Mouse (Mus musculus) layer of hippocampus, adult 9-10 months (tissue): ENCODE data around the gene Otud6a.
"Not testable (repeated sequence)": the region's sequence is repeated elsewhere in the genome, so short reads cannot be mapped to it uniquely, and the experiment has no call there.

Experiments
- DNase-seq: peaks from one replicate; pipeline ENCODE4 v3.0.0; 2022; ENCODE audit warnings: low spot score

Otud6a gene

DNA sequence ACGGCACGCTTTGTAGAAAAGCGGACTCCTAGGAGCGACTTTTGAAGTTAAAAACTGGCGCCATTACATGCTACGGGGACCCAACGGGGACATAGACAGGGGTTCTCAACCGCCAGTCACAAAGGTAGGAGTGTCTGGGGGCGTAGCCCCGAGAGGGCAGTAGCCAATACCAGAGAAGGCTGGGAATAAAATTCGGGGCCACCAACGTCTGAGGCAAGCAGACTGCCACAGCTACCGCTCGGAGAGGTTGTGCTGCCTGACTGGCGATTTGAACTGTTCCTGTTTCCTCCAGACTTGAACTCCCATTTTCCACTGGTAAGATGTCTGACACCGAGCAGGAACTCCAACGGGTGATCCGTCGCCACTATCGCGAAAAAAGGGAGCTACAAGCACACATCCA lies at the start of gene Otud6a:
TSS of gene Otud6a (plus strand) at position 321 of the 400 bp plus-strand sequence.
- no peak for DNase-seq

DNA sequence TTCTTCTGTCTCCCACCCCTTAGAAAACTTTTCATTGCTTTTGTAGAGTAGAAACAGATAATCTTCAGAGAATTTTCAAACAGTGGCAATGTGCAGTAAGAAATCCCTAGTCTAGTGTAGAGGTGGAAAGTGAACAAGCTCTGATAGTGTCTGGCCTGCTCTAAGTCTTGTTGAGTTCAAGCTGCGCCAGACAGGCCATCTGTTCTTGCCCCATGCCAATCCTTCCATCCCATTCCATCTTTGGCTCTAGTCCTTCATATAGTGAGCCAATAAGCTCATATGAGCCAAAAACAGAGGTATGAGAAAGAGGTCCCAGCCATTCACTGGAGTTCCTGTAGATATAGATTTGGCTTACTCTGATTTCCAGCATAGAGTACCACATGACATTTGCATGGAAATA lies 38.9 kb upstream of the Otud6a start:
- DNase-seq = no peak

DNA sequence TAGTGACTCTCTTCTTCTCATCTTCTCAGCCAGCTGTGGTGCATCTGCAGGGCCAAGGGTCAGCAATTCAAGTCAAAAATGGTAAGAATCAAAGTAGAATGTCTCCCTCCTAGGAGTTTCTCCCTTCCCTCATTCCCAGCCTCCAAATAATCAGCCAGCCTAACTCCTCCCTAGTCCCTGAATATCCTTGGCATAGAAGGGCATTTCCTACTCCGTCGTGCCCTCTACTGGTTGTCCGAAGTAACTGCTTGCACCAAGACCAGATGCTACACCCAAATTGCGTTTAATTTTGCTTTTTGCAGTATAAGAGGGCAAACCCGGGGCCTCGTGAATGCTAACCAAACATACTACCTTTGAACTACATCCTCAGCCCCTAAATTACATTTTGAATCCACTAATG lies 36.5 kb upstream of the Otud6a start:
- no peak for DNase-seq

GRCm38 (mm10) chrX:100394223-100394861 lies 34.5 kb upstream of the Otud6a start:
- no peak for DNase-seq

DNA sequence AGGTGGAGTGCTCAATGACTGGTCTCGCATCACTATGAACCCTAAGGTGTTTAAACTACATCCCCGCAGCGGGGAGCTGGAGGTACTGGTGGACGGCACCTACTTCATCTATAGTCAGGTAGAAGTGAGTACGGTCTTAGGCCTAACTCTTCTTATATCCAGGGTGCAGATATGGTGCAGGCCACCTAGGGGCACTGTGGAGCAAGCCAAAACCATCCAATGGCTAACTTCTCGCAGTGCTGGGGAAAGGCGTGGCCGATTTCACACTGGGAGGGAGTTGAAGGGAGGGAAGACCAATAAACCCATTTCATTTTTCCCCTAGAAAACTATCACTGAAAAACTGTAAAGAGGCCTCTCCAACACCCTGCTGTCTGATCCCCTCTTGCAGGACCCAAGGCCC lies 33.8 kb upstream of the Otud6a start:
- DNase-seq = no peak

DNA sequence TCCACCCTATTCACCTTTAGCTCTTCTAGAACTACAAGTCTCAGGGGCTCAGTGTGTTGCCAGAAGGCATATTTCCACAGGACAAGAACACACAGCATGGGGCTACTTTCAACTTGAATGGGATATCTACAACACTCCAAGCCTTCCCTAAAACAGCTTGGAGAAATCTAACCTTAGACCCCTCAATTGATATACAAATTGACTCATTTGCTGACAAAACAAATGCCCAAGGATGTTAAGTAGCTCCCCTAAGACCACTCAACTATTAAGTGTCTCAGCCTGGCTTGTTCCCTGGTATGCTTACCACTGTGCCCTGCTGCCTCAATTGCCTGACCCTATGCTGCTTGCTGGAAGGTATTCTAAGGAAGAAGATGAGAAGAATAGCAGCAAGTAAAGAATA lies 27.9 kb upstream of the Otud6a start:
- no peak for DNase-seq

DNA sequence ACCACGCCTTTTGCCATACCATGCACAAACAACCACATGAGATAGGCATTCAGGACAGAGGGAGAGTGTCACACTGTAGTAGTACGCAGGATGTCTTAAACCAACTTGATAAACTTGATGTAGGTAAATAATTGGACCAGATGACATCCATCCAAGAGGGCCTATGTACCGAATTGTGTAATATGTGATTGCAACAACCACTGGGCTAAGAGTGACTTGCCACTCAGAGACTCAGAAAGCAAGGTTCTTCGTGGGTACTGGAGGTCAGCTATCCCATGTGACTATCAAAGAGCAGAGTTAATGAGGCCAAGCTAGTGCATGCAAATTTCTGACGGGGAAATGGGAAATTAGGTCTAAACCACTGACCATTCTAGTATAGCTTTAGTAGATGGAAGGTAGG lies 27.2 kb upstream of the Otud6a start:
- DNase-seq = no peak

DNA sequence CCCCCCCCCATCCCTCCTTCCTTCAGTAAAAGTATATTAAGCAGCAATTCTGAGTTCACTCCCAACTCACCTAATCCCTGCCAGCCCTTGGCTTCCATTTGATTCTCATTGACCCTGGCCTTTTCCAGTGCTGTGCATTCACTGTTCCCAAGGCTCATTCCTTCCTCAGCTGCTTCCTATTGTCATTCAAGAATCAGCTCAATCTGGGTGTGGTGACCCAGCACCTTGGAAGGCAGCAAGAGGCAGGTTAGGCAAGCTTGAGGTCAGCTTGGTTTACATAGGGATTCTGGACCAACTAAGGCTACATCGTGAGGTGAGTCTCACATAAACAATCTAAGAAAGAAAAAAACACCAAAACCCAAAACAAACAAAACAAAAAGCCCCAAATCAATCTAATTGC lies 19.6 kb upstream of the Otud6a start:
- DNase-seq = no peak

DNA sequence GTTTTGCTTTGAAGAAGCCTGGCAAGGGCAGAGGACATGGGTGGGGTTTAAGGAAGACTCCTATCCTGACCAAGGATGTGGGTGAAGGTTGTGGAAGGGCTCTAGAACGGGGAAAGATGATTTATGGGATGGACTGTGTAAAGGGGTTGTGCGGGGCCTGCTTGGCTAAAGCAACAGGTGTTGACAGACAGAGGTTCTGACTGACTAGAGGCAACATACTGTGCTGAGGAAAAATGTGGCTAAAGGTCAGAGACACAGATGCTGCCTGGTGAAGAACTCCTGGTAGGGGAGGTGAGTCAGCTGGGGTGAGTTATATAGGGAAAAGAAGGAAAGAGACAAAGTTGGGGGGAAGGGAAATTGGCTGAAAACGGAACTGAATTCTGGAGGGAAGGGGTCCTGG lies 3.5 kb downstream of the Otud6a start:
- no peak for DNase-seq

GRCm38 (mm10) chrX:100442617-100443016 lies 13.8 kb downstream of the Otud6a start, which contains the start of gene Awat2:
Awat2 (minus strand) TSS chrX:100442717.
- DNase-seq = not testable (repeated sequence)

GRCm38 (mm10) chrX:100443532-100443931 lies 14.7 kb downstream of the Otud6a start:
- DNase-seq = no peak

GRCm38 (mm10) chrX:100468047-100468446 lies 39.2 kb downstream of the Otud6a start:
- DNase-seq = no peak

DNA sequence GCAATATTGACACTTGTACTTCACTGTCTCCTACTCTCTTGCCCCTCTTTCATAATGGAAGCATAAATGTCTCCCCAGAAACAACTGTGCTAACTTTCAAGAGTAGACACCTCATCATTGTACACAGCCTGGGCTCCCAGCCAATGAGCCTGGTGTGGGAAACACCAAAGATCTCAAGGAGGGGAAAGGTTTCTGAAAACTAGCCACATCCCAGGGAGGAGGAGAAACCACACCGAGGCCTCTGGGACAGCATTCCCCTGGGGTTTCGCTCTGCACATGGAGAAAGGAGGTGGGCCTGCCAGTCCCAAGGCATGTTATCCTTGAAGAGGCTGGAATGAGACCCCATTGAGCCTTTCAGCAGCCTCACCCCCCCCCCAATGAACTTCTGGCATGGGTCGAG lies 41.3 kb downstream of the Otud6a start:
- DNase-seq = no peak

DNA sequence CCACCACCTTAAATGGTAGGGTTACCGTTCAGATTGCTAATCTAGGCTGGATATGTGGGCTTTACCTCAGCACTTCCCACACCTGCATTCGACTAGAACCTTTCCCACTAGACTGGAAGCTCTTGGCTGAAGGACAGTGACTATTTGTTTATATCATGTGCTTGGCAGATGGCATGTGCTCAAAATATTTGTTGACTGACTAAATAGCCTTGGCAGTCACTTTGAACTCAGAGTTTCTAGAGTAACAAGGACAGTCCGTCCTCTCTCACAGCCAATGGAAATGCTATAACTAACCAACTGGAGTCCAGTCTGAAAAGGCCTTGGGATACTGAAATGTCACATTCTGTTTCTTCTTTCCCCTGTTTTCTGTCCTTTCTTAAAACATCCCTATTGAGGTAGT lies 42.7 kb downstream of the Otud6a start:
- no peak for DNase-seq

DNA sequence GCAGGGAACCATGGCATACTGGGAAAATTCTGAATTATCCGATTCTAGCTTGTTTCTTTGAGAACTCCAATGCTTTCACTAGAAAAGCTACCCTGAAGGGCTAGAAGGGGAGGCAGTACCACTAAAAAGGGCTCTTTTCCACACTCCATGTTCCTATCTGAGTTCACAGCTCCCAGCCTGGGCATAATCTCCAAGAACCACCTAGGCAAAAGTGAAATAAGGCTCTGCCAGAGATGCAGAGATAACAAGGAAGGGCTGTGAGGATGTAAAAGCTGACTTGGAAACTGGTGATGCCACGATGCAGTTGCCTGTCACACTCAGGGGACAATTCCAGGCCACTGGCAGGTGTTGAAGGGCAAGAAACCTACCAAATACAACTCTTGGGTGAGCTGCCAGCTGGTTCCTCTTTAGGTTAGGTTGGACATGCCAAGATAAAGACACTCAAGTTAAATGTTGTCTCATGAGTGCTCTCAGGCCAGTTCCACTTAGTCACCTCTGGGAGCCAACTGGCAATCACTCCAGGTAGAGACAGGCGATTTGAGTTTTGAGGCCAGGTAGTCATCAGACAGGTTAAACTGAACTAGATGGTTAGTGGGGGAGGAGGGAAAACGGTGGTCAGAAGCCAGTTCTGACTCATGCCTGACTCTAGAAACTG lies 46.9 kb downstream of the Otud6a start:
- no peak for DNase-seq
